Mouse (Mus musculus) erythroblast, adult 5-6 weeks (primary cell): ENCODE measurements around the gene Zfp747. TPM values are rescaled to one million over a fixed set of nuclear protein-coding genes. Genes with fewer than 3 reads are reported as not detected.
"Not testable (repeated sequence)": the region's sequence is repeated elsewhere in the genome, so short reads cannot be mapped to it uniquely, and the experiment has no call there.

Experiments used
- ATAC-seq: replicated peaks from 2 replicates; pipeline ENCODE4 v1.8.0; 2016; ENCODE audit warnings: moderate number of reproducible peaks, mild to moderate bottlenecking, moderate TSS enrichment, inconsistent platforms; ENCODE audit not compliant: poor library complexity, low FRiP score, severe bottlenecking
- total RNA-seq, 2 experiments: library from RNA; stranded (forward) in 1 of 2; stranded (reverse) in 1 of 2; fragments of 150-400 nt in 1 of 2; fragments of 200-764, 138-1000 nt in 1 of 2; gene quantifications; 2 replicates each; pipeline versions ENCODE4 v1.2.3 to v1.2.4; 2015 to 2017; ENCODE audit warnings: low replicate concordance in 2 of 2

The Zfp747 gene
- total RNA-seq (2015; ENCODE audit: low replicate concordance) (0.42 and 1.2 TPM in 2 replicates), total RNA-seq (2017; ENCODE audit: low replicate concordance) (1.0 and 1.3 TPM in 2 replicates)

GRCm38 (mm10) chr7:127375271-127376245 lies at the start of gene Zfp747:
TSS of gene Zfp747 (minus strand) at chr7:127376050.
- ATAC-seq: peak; percentile 95

GRCm38 (mm10) chr7:127425291-127425690 lies 49.4 kb upstream of the Zfp747 start:
- ATAC-seq: no peak

GRCm38 (mm10) chr7:127422247-127422646 lies 46.4 kb upstream of the Zfp747 start:
- ATAC-seq: peak; percentile 75

GRCm38 (mm10) chr7:127421388-127422191 lies 45.7 kb upstream of the Zfp747 start, which contains the start of gene Zfp688:
TSS of gene Zfp688 (minus strand) at chr7:127422068.
- ATAC-seq: peak; percentile 91

- no peak for ATAC-seq
Measured at GRCm38 (mm10) chr7:127411418-127411817, 35.6 kb upstream of the Zfp747 start.

GRCm38 (mm10) chr7:127406002-127406987 lies 30.4 kb upstream of the Zfp747 start, which contains the start of gene Zfp764:
TSS of gene Zfp764 (minus strand) at chr7:127406822.
- peak; percentile 76 for ATAC-seq

GRCm38 (mm10) chr7:127404101-127404500 lies 28.3 kb upstream of the Zfp747 start:
- not testable (repeated sequence) for ATAC-seq

GRCm38 (mm10) chr7:127402980-127403379 lies 27.1 kb upstream of the Zfp747 start:
- no peak for ATAC-seq

GRCm38 (mm10) chr7:127400355-127400754 lies 24.5 kb upstream of the Zfp747 start:
- no peak for ATAC-seq

- ATAC-seq: no peak
Measured at GRCm38 (mm10) chr7:127393944-127394333, 18.1 kb upstream of the Zfp747 start.

- ATAC-seq: peak; percentile 70
Measured at GRCm38 (mm10) chr7:127393157-127393943, 17.5 kb upstream of the Zfp747 start, which contains the start of gene E430018J23Rik. TSS of gene E430018J23Rik (minus strand) at chr7:127393629.

- ATAC-seq: no peak
Measured at GRCm38 (mm10) chr7:127392251-127392824, 16.5 kb upstream of the Zfp747 start.

- no peak for ATAC-seq
Measured at GRCm38 (mm10) chr7:127391538-127391937, 15.7 kb upstream of the Zfp747 start.

- no peak for ATAC-seq
Measured at GRCm38 (mm10) chr7:127390306-127390705, 14.5 kb upstream of the Zfp747 start.

- ATAC-seq: not testable (repeated sequence)
Measured at GRCm38 (mm10) chr7:127388201-127388600, 12.4 kb upstream of the Zfp747 start.

- ATAC-seq: peak; percentile 91
Measured at GRCm38 (mm10) chr7:127386641-127387392, 11.0 kb upstream of the Zfp747 start, which contains the start of gene 9130019O22Rik. TSS of gene 9130019O22Rik (minus strand) at chr7:127387166.

- ATAC-seq: not testable (repeated sequence)
Measured at GRCm38 (mm10) chr7:127385560-127385959, 9.7 kb upstream of the Zfp747 start.
